Mouse (Mus musculus) cerebellum, adult 2 months (tissue): ENCODE data around the gene Acmsd.

ENCODE experiments used
- CTCF ChIP-seq: fragments of 200-500 bp; IDR thresholded peaks from 2 replicates; pipeline ENCODE4 v1.5.1; 2011; ENCODE audit warnings: low read depth, mild to moderate bottlenecking, control low read depth, low read length, moderate library complexity, borderline replicate concordance; ENCODE audit not compliant: insufficient read depth
- POLR2A ChIP-seq: fragments of 200-500 bp; IDR thresholded peaks from 2 replicates; pipeline ENCODE4 v1.6.1; 2011; ENCODE audit warnings: low read length, control low read depth, borderline replicate concordance; ENCODE audit not compliant: insufficient read depth

DNA sequence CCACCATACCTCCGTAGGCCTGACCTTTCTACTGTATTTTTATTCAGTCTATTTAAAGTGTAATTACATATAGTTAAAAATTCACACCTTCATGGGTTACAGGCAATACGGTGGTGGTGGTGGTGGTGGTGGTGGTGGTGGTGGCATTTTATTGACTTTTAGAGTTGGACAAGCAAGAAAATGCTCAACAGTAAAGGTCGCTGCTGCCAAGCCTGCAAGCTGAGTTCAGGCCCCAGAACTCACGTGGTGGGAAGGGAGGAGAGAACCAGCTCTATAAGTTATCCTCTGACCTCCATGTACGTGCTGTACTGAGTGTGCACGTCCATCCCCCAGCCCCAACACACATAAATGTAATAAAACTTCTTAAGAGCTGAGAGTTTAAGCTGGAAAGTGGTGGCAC lies 87.2 kb downstream of the Acmsd start:
- TF ChIP-seq CTCF = no peak
- no peak for TF ChIP-seq POLR2A
